Mouse (Mus musculus) embryonic fibroblast, embryonic 13.5 days (primary cell): Measurements from ENCODE around the gene Ppm1e. TPM values are rescaled to one million over a fixed set of nuclear protein-coding genes. Genes with fewer than 3 reads are reported as not detected.
A peak's percentile ranks its signal among the peaks of the same experiment; 100 is the strongest.

ENCODE experiments used
- H3K27ac ChIP-seq: 2 replicates; pipeline ENCODE4 v1.5.1; 2012; ENCODE audit warnings: low read length, control low read depth, inconsistent platforms; ENCODE audit not compliant: insufficient read depth
- H3K4me1 ChIP-seq: 2 replicates; pipeline ENCODE4 v1.6.1; 2011; ENCODE audit warnings: low read length; ENCODE audit not compliant: control insufficient read depth, insufficient read depth
- H3K4me3 ChIP-seq: 2 replicates; pipeline ENCODE4 v1.5.1; 2011; ENCODE audit warnings: mild to moderate bottlenecking, control low read depth, low read length; ENCODE audit not compliant: insufficient read depth
- CTCF ChIP-seq: IDR thresholded peaks from 2 replicates; pipeline ENCODE4 v1.5.1; 2011; ENCODE audit warnings: mild to moderate bottlenecking, control low read depth, low read length, moderate library complexity, borderline replicate concordance; ENCODE audit not compliant: insufficient read depth
- POLR2A ChIP-seq: IDR thresholded peaks from 2 replicates; pipeline ENCODE4 v1.6.1; 2011; ENCODE audit warnings: low read depth, mild to moderate bottlenecking, control low read depth, low read length, moderate library complexity
- polyA plus RNA-seq: library from polyadenylated mRNA; stranded (reverse); fragments of >200 nt; gene quantifications from 2 replicates; pipeline ENCODE4 v1.2.4, GENCODE M21; 2011; ENCODE audit warnings: low read depth; ENCODE audit not compliant: missing spikeins, insufficient read length

Ppm1e gene
- polyA plus RNA-seq: 1.4 and 1.6 TPM in 2 replicates

DNA sequence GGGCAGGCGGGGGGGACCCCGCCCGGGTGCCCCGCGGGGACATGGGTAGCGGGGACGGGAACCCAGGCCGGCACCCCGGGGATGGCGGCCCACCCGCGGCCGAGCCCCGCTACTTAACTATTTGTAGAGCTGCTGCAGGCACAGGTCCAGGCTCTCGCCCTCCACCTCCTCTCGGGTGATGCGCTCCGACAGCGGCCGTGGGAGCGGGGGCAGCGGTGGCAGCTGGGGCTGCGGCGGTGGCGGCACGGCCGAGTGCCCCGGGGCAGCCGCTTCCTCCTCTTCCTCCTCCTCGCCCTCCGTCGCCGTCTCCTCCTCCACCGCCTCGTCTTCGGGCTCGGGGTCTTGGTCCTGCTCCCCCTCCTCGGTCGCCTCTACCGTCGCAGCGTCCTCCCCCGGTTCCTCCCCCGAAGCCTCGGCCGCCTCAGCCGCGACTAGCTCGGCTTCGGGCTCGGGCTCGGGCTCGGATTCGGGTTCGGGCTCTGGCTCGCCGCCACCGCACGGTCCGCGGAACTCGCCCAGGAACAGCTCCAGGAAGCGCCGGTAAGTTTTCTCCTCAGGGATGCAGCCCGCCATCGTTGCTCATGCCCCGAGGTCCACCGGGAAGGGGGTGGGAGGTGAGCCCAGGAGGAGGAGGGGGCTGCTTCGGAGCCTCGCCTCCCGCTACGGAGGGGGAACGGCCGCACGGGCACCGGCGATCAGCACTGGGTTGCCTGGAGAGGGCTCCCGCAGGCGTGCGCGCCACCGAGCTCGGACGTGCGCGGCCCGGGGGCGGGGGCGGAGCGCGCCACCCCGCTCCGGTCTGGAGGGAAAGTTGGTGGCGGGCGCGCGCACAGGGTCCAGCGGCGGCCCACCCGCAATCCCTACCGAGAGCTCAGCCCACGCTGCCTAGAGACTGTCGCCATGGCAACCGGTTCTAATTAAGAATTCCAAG is at the start of gene Ppm1e:
TSS of gene Ppm1e (minus strand) at position 693 of the 931 bp plus-strand sequence.
- H3K4me1 ChIP-seq: no peaks in the 10 kb centered on the region
- H3K27ac ChIP-seq: no peak within 1 kb of the TSS
- peak within 1 kb of the TSS; percentile 68 for H3K4me3 ChIP-seq
- no peak for TF ChIP-seq POLR2A
- TF ChIP-seq CTCF: no peak

GRCm38 (mm10) chr11:87404876-87405275 is 46.1 kb upstream of the Ppm1e start, which contains the start of the genes Rad51c and Tex14:
Gene Rad51c, minus strand, starts transcription at chr11:87404954.
Gene Tex14, plus strand, starts transcription at chr11:87405065.
- TF ChIP-seq POLR2A: no peak
- Histone ChIP-seq H3K27ac (peak within 1 kb of the TSS; percentile 86), H3K4me3 (peak within 1 kb of the TSS; percentile 64), H3K4me1 (no peaks in the 10 kb centered on the region)

DNA sequence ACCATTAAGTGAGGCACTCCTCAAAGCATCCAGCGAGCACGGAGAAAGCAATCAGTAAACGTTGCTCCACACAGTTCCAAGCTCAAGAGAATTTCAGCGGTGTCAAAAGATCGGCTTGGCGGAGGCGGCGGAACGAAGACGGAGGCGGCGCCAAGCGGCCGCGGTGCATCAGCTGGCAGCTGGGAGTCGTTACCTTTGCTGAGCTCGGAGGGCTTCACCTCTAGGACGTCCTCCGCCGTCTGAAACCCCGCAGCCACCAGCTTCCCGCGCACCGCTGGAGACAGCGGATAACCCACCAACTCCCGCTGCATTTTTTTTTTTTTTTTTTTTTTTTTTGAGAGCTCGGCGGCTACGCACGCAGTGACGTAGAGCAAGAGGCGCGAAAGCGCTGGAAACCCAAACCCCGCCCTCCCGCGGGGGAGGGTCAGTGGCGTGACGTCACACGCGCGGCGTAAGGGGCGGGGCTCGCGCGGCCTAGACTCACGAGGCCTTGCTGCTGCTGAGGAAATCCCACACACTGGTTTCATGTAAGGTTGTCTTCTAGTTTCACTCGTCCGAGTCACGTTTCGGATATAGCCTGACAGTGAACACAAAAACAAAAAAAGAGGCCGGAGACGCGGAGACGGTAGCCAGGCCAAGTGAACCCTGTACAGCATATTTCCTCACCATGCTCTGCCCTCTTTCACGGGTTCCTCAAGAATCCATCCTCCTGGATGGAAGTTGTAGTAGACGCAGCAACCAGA is 45.5 kb upstream of the Ppm1e start:
- Histone ChIP-seq H3K4me1 (no peaks in the 10 kb centered on the region), H3K27ac (peak overlapping the region; percentile 86), H3K4me3 (peak overlapping the region; percentile 64)
- TF ChIP-seq POLR2A (peak; percentile 92), CTCF (no peak)

GRCm38 (mm10) chr11:87398402-87398801 is 39.6 kb upstream of the Ppm1e start:
- Histone ChIP-seq H3K4me3 (no peak overlapping the region), H3K27ac (no peak overlapping the region), H3K4me1 (no peaks in the 10 kb centered on the region)
- TF ChIP-seq CTCF: no peak
- TF ChIP-seq POLR2A: no peak

DNA sequence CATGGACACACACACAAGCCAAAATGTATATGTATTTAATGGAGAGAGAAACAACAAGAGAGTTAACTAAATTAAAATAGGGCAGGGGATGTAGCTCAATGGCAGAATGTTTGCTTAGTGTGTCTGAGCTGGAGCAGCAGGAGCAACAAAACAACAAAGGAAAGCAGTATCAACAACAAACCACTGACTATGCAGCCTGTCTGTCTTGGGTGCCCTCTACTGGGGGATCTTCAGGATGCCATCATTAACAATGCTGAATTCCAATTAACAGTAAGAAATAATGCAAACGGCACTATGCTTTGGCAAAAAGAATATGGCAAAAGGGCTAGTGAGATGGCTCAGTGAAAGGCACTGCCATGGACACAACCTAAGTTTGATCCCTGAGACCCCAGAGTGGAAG is 35.0 kb upstream of the Ppm1e start:
- H3K4me1 ChIP-seq: no peaks in the 10 kb centered on the region
- no peak overlapping the region for H3K27ac ChIP-seq
- no peak overlapping the region for H3K4me3 ChIP-seq
- TF ChIP-seq CTCF: 0 out of 2 replicates have a peak, but pooled peaks have one; percentile 13
- TF ChIP-seq POLR2A: no peak

DNA sequence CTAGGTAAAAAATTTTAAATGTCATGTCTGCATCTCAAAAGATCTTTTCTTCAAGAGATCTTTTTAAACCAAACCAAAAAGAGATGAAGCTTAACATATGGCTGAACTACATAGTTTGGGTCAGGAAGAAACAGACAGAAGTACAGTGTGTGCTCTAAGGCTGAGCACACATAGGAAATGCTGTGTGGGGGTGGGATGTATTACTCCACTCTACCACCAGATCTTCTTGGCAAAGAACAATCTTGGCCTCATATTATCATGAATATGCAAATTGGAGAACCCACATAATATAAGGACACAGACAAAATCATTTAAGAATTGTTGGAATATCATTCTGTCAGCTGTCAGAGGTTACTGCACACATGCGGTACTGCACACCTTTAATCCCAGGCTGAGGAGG is 26.9 kb upstream of the Ppm1e start:
- Histone ChIP-seq H3K4me1 (no peaks in the 10 kb centered on the region), H3K27ac (no peak overlapping the region), H3K4me3 (no peak overlapping the region)
- TF ChIP-seq POLR2A: no peak
- TF ChIP-seq CTCF: no peak

DNA sequence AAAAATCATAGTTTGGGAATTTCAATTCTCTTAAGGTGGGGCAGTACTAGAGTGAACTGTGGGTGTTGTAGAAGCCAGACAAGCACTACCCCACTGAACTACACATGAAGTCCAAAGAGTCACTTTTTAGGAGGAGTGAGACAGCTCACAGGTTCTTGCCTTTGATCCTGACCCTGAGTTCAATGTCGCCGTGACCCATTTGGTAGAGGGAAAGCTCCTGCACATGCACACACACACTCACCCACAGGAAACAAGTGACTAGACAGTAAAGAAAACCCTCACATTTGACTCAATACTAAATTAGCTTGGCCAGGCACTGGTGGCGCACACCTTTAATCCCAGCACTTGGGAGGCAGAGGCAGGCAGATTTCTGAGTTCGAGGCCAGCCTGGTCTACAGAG is 25.7 kb upstream of the Ppm1e start:
- Histone ChIP-seq H3K4me3 (no peak overlapping the region), H3K27ac (no peak overlapping the region), H3K4me1 (no peaks in the 10 kb centered on the region)
- TF ChIP-seq POLR2A (no peak), CTCF (no peak)

DNA sequence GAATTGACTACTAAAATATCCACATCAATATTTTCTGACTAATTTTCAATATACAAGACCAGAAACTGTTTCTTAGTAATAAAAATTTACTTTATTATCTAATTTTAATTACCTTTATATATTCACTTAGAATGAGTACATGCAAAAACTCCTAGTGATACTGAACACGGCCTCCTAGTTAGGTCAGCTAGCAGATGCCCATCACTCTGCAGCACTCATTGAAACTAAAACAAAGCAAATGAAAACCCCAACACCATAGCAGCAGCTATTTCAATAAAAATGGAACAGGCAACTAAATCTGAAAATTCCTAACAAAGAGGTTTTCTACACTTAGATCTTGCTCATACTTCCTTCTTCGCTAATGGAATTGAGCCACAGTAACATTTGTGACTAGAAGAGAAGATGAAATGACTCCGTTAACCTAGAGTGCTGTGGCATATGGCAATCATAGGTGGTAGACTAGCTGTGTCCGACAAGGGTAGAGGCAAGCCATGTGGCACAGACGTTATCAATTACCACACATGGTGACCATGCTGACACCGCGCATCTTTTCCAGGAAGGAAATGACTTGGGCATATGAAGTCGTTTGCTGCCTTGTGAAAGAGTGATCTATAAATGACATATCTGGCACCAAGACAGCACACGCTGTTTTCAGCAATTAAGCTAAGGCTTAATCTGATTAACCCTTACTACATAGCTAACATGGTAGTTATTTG is 9.2 kb upstream of the Ppm1e start:
- H3K4me1 ChIP-seq: no peaks in the 10 kb centered on the region
- TF ChIP-seq POLR2A: no peak
- TF ChIP-seq CTCF: no peak
- H3K4me3 ChIP-seq: no peak overlapping the region
- no peak overlapping the region for H3K27ac ChIP-seq

DNA sequence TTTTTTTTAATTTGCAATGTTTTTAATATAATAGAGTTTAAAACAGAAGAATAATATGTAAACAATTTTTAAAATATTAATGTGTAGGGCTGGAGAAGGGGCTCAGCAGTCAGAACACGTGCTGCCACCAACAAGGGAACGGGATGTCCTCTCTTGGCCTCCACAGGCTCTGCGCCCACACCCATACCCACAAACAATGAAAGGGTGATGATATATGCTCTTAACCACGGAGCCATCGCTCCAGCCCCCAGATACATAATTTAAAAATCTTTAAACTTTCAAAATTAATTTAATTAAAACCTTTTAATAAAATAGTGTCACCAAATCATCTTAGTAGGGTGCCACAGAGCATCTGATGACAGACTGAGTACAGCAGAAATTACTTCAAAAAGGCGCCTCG is 8.2 kb upstream of the Ppm1e start:
- Histone ChIP-seq H3K27ac (no peak overlapping the region), H3K4me3 (no peak overlapping the region), H3K4me1 (no peaks in the 10 kb centered on the region)
- TF ChIP-seq CTCF: no peak
- TF ChIP-seq POLR2A: no peak
